Mouse (Mus musculus): ENCODE measurements at regions not wholly inside any gene's neighbourhood (a gene's known extent, or its start where the extent isn't known, plus 50 kb on each side); places are given as distances from the start of the nearest gene placed in this dataset.

GRCm38 (mm10) chr16:92891741-92892140 lies 65.8 kb upstream of the Runx1 start:
- Histone ChIP-seq H3K9ac (ENCODE audit: insufficient read depth, low read depth, low read length, poor library complexity, severe bottlenecking) (no peak overlapping the region), H3K27ac (ENCODE audit: insufficient read depth, low read depth, low read length, poor library complexity, severe bottlenecking) (no peak overlapping the region), H3K36me3 (ENCODE audit: control insufficient read depth, insufficient read depth, low read length, poor library complexity, severe bottlenecking) (no peaks in the 10 kb centered on the region), H3K4me3 (ENCODE audit: insufficient read depth in 1 of 2, low read depth in 1 of 2, low read length in 2 of 2, poor library complexity in 1 of 2, severe bottlenecking in 1 of 2) (no peak overlapping the region), H3K4me1 (ENCODE audit: control insufficient read depth in 2 of 2, insufficient read depth in 2 of 2, low read length in 2 of 2, poor library complexity in 1 of 2) (no peaks in the 10 kb centered on the region), H3K9me3 (ENCODE audit: control insufficient read depth, insufficient read depth, low read depth, low read length) (no peaks in the 10 kb centered on the region)
- in situ Hi-C loops (cut with MboI; ENCODE audit: low sequenced_read_pairs in 2 of 2, unreplicated experiment in 2 of 2), result no loop called here
- DNase-seq (ENCODE audit: low read depth, low spot score), result no peak
- no peak for TF ChIP-seq ZC3H11A (IDR thresholded peaks at IDR 0.05; ENCODE audit: borderline replicate concordance, low read depth, low read length)
- no peak for TF ChIP-seq CHD2 (IDR thresholded peaks at IDR 0.05; ENCODE audit: low read depth, low read length)
- no peak for TF ChIP-seq MAFK (IDR thresholded peaks at IDR 0.05; ENCODE audit: insufficient read depth, low read depth, low read length)
- TF ChIP-seq HCFC1 (IDR thresholded peaks at IDR 0.05; ENCODE audit: borderline replicate concordance, insufficient read depth, low read length), result no peak
- no peak for TF ChIP-seq ZNF384 (IDR thresholded peaks at IDR 0.05; ENCODE audit: low read depth, low read length)

GRCm38 (mm10) chr16:92890713-92891112 lies 64.8 kb upstream of the Runx1 start:
- Histone ChIP-seq H3K9me3 (ENCODE audit: control insufficient read depth, insufficient read depth, low read depth, low read length) (no peaks in the 10 kb centered on the region), H3K36me3 (ENCODE audit: control insufficient read depth, insufficient read depth, low read length, poor library complexity, severe bottlenecking) (no peaks in the 10 kb centered on the region), H3K4me1 (ENCODE audit: control insufficient read depth in 2 of 2, insufficient read depth in 2 of 2, low read length in 2 of 2, poor library complexity in 1 of 2) (no peaks in the 10 kb centered on the region), H3K9ac (ENCODE audit: insufficient read depth, low read depth, low read length, poor library complexity, severe bottlenecking) (no peak overlapping the region), H3K27ac (ENCODE audit: insufficient read depth, low read depth, low read length, poor library complexity, severe bottlenecking) (no peak overlapping the region), H3K4me3 (ENCODE audit: insufficient read depth in 1 of 2, low read depth in 1 of 2, low read length in 2 of 2, poor library complexity in 1 of 2, severe bottlenecking in 1 of 2) (no peak overlapping the region)
- in situ Hi-C loops (cut with MboI; ENCODE audit: low sequenced_read_pairs in 2 of 2, unreplicated experiment in 2 of 2), result no loop called here
- TF ChIP-seq HCFC1 (IDR thresholded peaks at IDR 0.05; ENCODE audit: borderline replicate concordance, insufficient read depth, low read length), result no peak
- no peak for TF ChIP-seq MAFK (IDR thresholded peaks at IDR 0.05; ENCODE audit: insufficient read depth, low read depth, low read length)
- TF ChIP-seq CHD2 (IDR thresholded peaks at IDR 0.05; ENCODE audit: low read depth, low read length), result no peak
- TF ChIP-seq ZNF384 (IDR thresholded peaks at IDR 0.05; ENCODE audit: low read depth, low read length), result no peak
- TF ChIP-seq ZC3H11A (IDR thresholded peaks at IDR 0.05; ENCODE audit: borderline replicate concordance, low read depth, low read length), result no peak
- no peak for DNase-seq (ENCODE audit: low read depth, low spot score)

GRCm38 (mm10) chr16:92889537-92889936 lies 63.6 kb upstream of the Runx1 start:
- in situ Hi-C loops (cut with MboI; ENCODE audit: low sequenced_read_pairs in 2 of 2, unreplicated experiment in 2 of 2), result no loop called here
- TF ChIP-seq CHD2 (IDR thresholded peaks at IDR 0.05; ENCODE audit: low read depth, low read length) (no peak), HCFC1 (IDR thresholded peaks at IDR 0.05; ENCODE audit: borderline replicate concordance, insufficient read depth, low read length) (no peak), MAFK (IDR thresholded peaks at IDR 0.05; ENCODE audit: insufficient read depth, low read depth, low read length) (no peak), ZNF384 (IDR thresholded peaks at IDR 0.05; ENCODE audit: low read depth, low read length) (no peak), ZC3H11A (IDR thresholded peaks at IDR 0.05; ENCODE audit: borderline replicate concordance, low read depth, low read length) (no peak)
- DNase-seq (ENCODE audit: low read depth, low spot score), result no peak
- H3K27ac ChIP-seq (ENCODE audit: insufficient read depth, low read depth, low read length, poor library complexity, severe bottlenecking), result no peak overlapping the region
- H3K9ac ChIP-seq (ENCODE audit: insufficient read depth, low read depth, low read length, poor library complexity, severe bottlenecking), result no peak overlapping the region
- H3K4me1 ChIP-seq (ENCODE audit: control insufficient read depth in 2 of 2, insufficient read depth in 2 of 2, low read length in 2 of 2, poor library complexity in 1 of 2), result no peaks in the 10 kb centered on the region
- no peak overlapping the region for H3K4me3 ChIP-seq (ENCODE audit: insufficient read depth in 1 of 2, low read depth in 1 of 2, low read length in 2 of 2, poor library complexity in 1 of 2, severe bottlenecking in 1 of 2)
- no peaks in the 10 kb centered on the region for H3K9me3 ChIP-seq (ENCODE audit: control insufficient read depth, insufficient read depth, low read depth, low read length)
- H3K36me3 ChIP-seq (ENCODE audit: control insufficient read depth, insufficient read depth, low read length, poor library complexity, severe bottlenecking), result no peaks in the 10 kb centered on the region

GRCm38 (mm10) chr16:92886226-92886625 lies 60.3 kb upstream of the Runx1 start:
- no peak for DNase-seq (ENCODE audit: low read depth, low spot score)
- Histone ChIP-seq H3K9ac (ENCODE audit: insufficient read depth, low read depth, low read length, poor library complexity, severe bottlenecking) (no peak overlapping the region), H3K36me3 (ENCODE audit: control insufficient read depth, insufficient read depth, low read length, poor library complexity, severe bottlenecking) (no peaks in the 10 kb centered on the region), H3K27ac (ENCODE audit: insufficient read depth, low read depth, low read length, poor library complexity, severe bottlenecking) (no peak overlapping the region), H3K4me1 (ENCODE audit: control insufficient read depth in 2 of 2, insufficient read depth in 2 of 2, low read length in 2 of 2, poor library complexity in 1 of 2) (no peaks in the 10 kb centered on the region), H3K9me3 (ENCODE audit: control insufficient read depth, insufficient read depth, low read depth, low read length) (no peaks in the 10 kb centered on the region), H3K4me3 (ENCODE audit: insufficient read depth in 1 of 2, low read depth in 1 of 2, low read length in 2 of 2, poor library complexity in 1 of 2, severe bottlenecking in 1 of 2) (no peak overlapping the region)
- in situ Hi-C loops (cut with MboI; ENCODE audit: low sequenced_read_pairs in 2 of 2, unreplicated experiment in 2 of 2), result no loop called here
- TF ChIP-seq CHD2 (IDR thresholded peaks at IDR 0.05; ENCODE audit: low read depth, low read length) (no peak), ZC3H11A (IDR thresholded peaks at IDR 0.05; ENCODE audit: borderline replicate concordance, low read depth, low read length) (no peak), ZNF384 (IDR thresholded peaks at IDR 0.05; ENCODE audit: low read depth, low read length) (no peak), MAFK (IDR thresholded peaks at IDR 0.05; ENCODE audit: insufficient read depth, low read depth, low read length) (no peak), HCFC1 (IDR thresholded peaks at IDR 0.05; ENCODE audit: borderline replicate concordance, insufficient read depth, low read length) (no peak)

- in situ Hi-C loops (cut with MboI; ENCODE audit: low sequenced_read_pairs in 2 of 2, unreplicated experiment in 2 of 2), result no loop called here
- no peak for DNase-seq (ENCODE audit: low read depth, low spot score)
- Histone ChIP-seq H3K9me3 (ENCODE audit: control insufficient read depth, insufficient read depth, low read depth, low read length) (no peaks in the 10 kb centered on the region), H3K9ac (ENCODE audit: insufficient read depth, low read depth, low read length, poor library complexity, severe bottlenecking) (no peak overlapping the region), H3K4me3 (ENCODE audit: insufficient read depth in 1 of 2, low read depth in 1 of 2, low read length in 2 of 2, poor library complexity in 1 of 2, severe bottlenecking in 1 of 2) (no peak overlapping the region), H3K36me3 (ENCODE audit: control insufficient read depth, insufficient read depth, low read length, poor library complexity, severe bottlenecking) (no peaks in the 10 kb centered on the region), H3K27ac (ENCODE audit: insufficient read depth, low read depth, low read length, poor library complexity, severe bottlenecking) (no peak overlapping the region), H3K4me1 (ENCODE audit: control insufficient read depth in 2 of 2, insufficient read depth in 2 of 2, low read length in 2 of 2, poor library complexity in 1 of 2) (no peaks in the 10 kb centered on the region)
- no peak for TF ChIP-seq ZC3H11A (IDR thresholded peaks at IDR 0.05; ENCODE audit: borderline replicate concordance, low read depth, low read length)
- TF ChIP-seq MAFK (IDR thresholded peaks at IDR 0.05; ENCODE audit: insufficient read depth, low read depth, low read length), result no peak
- TF ChIP-seq HCFC1 (IDR thresholded peaks at IDR 0.05; ENCODE audit: borderline replicate concordance, insufficient read depth, low read length), result no peak
- TF ChIP-seq ZNF384 (IDR thresholded peaks at IDR 0.05; ENCODE audit: low read depth, low read length), result no peak
Measured at GRCm38 (mm10) chr16:92883821-92884272, 57.9 kb upstream of the Runx1 start.
